Mouse (Mus musculus): ENCODE measurements around the gene Fmo2.

- TF ChIP-seq CTCF (IDR thresholded peaks at IDR 0.05; ENCODE audit: extremely low read depth, insufficient read depth, low read length) = no peak
- TF ChIP-seq POLR2A (IDR thresholded peaks at IDR 0.05; ENCODE audit: extremely low read depth, insufficient read depth, low read length) = no peak
Measured at GRCm38 (mm10) chr1:162930631-162931030, 32.1 kb upstream of the Fmo2 start.
